Mouse (Mus musculus): Measurements from ENCODE around the gene Tmem255b.

- TF ChIP-seq NANOG (IDR thresholded peaks at IDR 0.05; ENCODE audit: borderline replicate concordance, low read length) (no peak), CTCF (conservative IDR thresholded peaks at IDR 0.05; ENCODE audit: low read length) (no peak)
Observed at GRCm38 (mm10) chr8:13420970-13421369, 14.0 kb upstream of the Tmem255b start.

Data from E14TG2a.4 (cell line).